16 mouse cellular contexts compared by ENCODE assay signal in genomic region chr1:164788292-164788691, GRCm38 (mm10). TPM values are rescaled to one million over a fixed set of nuclear protein-coding genes. Genes with fewer than 3 reads are reported as not detected.
DNase-seq lines count a peak whose midpoint lies in the region; ATAC-seq and TF ChIP-seq lines count a peak whose summit lies in the region.
"Had no signal": no experiment of that assay in that cellular context is flagged by ENCODE, and none has a peak within 500 bp of the region (broad histone marks: within the 10 kb centered on the region; RNA-seq: fewer than 3 reads in every experiment).

No protein-coding gene starts in this region.

- H3K9ac ChIP-seq in heart, embryonic 12.5 days, result no peak overlapping the region
- H3K9ac ChIP-seq in liver, embryonic 13.5 days, result no peak overlapping the region
- no peak overlapping the region for H3K9ac ChIP-seq in liver, embryonic 11.5 days (ENCODE audit: low read depth, low read length)
- H3K9ac ChIP-seq: embryonic facial prominence, embryonic 13.5 days; forebrain, embryonic 12.5 days; heart, embryonic 13.5 days; hindbrain, embryonic 15.5 days had no signal

- H3K79me2 ChIP-seq in myocyte (ENCODE audit: control insufficient read depth, insufficient read depth), result no peaks in the 10 kb centered on the region

- no peaks in the 10 kb centered on the region for H3K36me3 ChIP-seq in heart, embryonic 10.5 days
- H3K36me3 ChIP-seq in heart, embryonic 12.5 days, result no peaks in the 10 kb centered on the region
- no peaks in the 10 kb centered on the region for H3K36me3 ChIP-seq in liver, embryonic 13.5 days
- H3K36me3 ChIP-seq in liver, embryonic 11.5 days (ENCODE audit: control insufficient read depth, insufficient read depth, low read length), result no peaks in the 10 kb centered on the region
- no peaks in the 10 kb centered on the region for H3K36me3 ChIP-seq in myocyte (ENCODE audit: control insufficient read depth, insufficient read depth)
- H3K36me3 ChIP-seq: embryonic facial prominence, embryonic 13.5 days; forebrain, embryonic 12.5 days; heart, embryonic 13.5 days; hindbrain, embryonic 15.5 days had no signal

- no peak for TF ChIP-seq CTCF in cerebellum, adult 2 months (IDR thresholded peaks at IDR 0.05; ENCODE audit: borderline replicate concordance, insufficient read depth, low read depth, low read length)

- H3K4me1 ChIP-seq in cerebellum, adult 2 months (ENCODE audit: control insufficient read depth, insufficient read depth, low read length), result peaks cover 14% of the 10 kb centered on the region
- peaks cover 18% of the 10 kb centered on the region for H3K4me1 ChIP-seq in heart, embryonic 10.5 days
- H3K4me1 ChIP-seq in heart, embryonic 12.5 days (replicated peaks), result peaks cover 15% of the 10 kb centered on the region; the same call in 1 of the 2 replicates
- no peaks in the 10 kb centered on the region for H3K4me1 ChIP-seq in liver, embryonic 13.5 days (replicated peaks)
- H3K4me1 ChIP-seq in liver, embryonic 11.5 days (replicated peaks; ENCODE audit: control insufficient read depth, insufficient read depth, low read length), result no peaks in the 10 kb centered on the region
- H3K4me1 ChIP-seq: embryonic facial prominence, embryonic 13.5 days; forebrain, embryonic 12.5 days; hindbrain, embryonic 15.5 days had no signal

- no peak overlapping the region for H3ac ChIP-seq in myocyte (ENCODE audit: control insufficient read depth, insufficient read length)

- no peak for DNase-seq in cerebellum, adult 2 months
- no peak for DNase-seq in cerebellum, postnatal 14 days
- no peak for DNase-seq in heart, embryonic 10.5 days (ENCODE audit: low spot score)
- DNase-seq in liver, embryonic 13.5 days, result no peak
- DNase-seq in liver, embryonic 11.5 days (ENCODE audit: low spot score), result no peak
- no peak for DNase-seq in urinary bladder, postnatal 4 days (ENCODE audit: low spot score in 2 of 2)
- DNase-seq: gastrocnemius, postnatal 36 days; heart, adult 18-20 months; heart, postnatal 36 days had no signal

- no peaks in the 10 kb centered on the region for H3K27me3 ChIP-seq in cerebellum, adult 2 months (ENCODE audit: control insufficient read depth, insufficient read depth, low read length)
- H3K27me3 ChIP-seq in heart, embryonic 10.5 days (ENCODE audit: insufficient read depth, poor library complexity, severe bottlenecking), result no peaks in the 10 kb centered on the region
- no peaks in the 10 kb centered on the region for H3K27me3 ChIP-seq in heart, embryonic 12.5 days (replicated peaks)
- H3K27me3 ChIP-seq in liver, embryonic 13.5 days, result no peaks in the 10 kb centered on the region
- H3K27me3 ChIP-seq in liver, embryonic 11.5 days (replicated peaks; ENCODE audit: control insufficient read depth, insufficient read depth, low read length), result no peaks in the 10 kb centered on the region
- no peaks in the 10 kb centered on the region for H3K27me3 ChIP-seq in myocyte (ENCODE audit: control insufficient read depth, insufficient read depth, insufficient read length)
- H3K27me3 ChIP-seq: embryonic facial prominence, embryonic 13.5 days; forebrain, embryonic 12.5 days; heart, embryonic 13.5 days; hindbrain, embryonic 15.5 days had no signal

- ATAC-seq in heart, embryonic 12.5 days (ENCODE audit: insufficient number of reproducible peaks, low FRiP score), result no peak
- ATAC-seq in liver, embryonic 13.5 days (ENCODE audit: low read depth), result 0 out of 2 replicates have a peak, but pooled peaks have one; percentile 34
- no peak for ATAC-seq in liver, embryonic 11.5 days (replicated peaks; ENCODE audit: low FRiP score)

- peak overlapping the region; percentile 63; the same call in 1 of the 2 replicates for H3K27ac ChIP-seq in cerebellum, adult 2 months (ENCODE audit: insufficient read depth, low read length)
- H3K27ac ChIP-seq in heart, embryonic 10.5 days, result peak overlapping the region; percentile 13; the same call in 1 of the 2 replicates
- H3K27ac ChIP-seq in heart, embryonic 12.5 days (ENCODE audit: poor library complexity, severe bottlenecking), result no peak overlapping the region
- no peak overlapping the region for H3K27ac ChIP-seq in liver, embryonic 13.5 days
- no peak overlapping the region for H3K27ac ChIP-seq in liver, embryonic 11.5 days (ENCODE audit: low read depth, low read length)
- H3K27ac ChIP-seq: embryonic facial prominence, embryonic 13.5 days; forebrain, embryonic 12.5 days; heart, embryonic 13.5 days; hindbrain, embryonic 15.5 days had no signal

- no peak overlapping the region for H3K4me2 ChIP-seq in heart, embryonic 12.5 days
- H3K4me2 ChIP-seq in liver, embryonic 13.5 days, result no peak overlapping the region
- H3K4me2 ChIP-seq in liver, embryonic 11.5 days, result no peak overlapping the region
- peak overlapping the region; percentile 22 for H3K4me2 ChIP-seq in myocyte (ENCODE audit: low read depth)
- H3K4me2 ChIP-seq: embryonic facial prominence, embryonic 13.5 days; forebrain, embryonic 12.5 days; heart, embryonic 13.5 days; hindbrain, embryonic 15.5 days had no signal

- no peaks in the 10 kb centered on the region for H3K9me3 ChIP-seq in heart, embryonic 10.5 days
- H3K9me3 ChIP-seq in heart, embryonic 12.5 days (replicated peaks), result no peaks in the 10 kb centered on the region
- H3K9me3 ChIP-seq in liver, embryonic 13.5 days (replicated peaks), result 0 out of 2 replicates have a peak, but pooled peaks cover 3% of the 10 kb centered on the region
- H3K9me3 ChIP-seq in liver, embryonic 11.5 days (ENCODE audit: control insufficient read depth, low read length), result no peaks in the 10 kb centered on the region
- H3K9me3 ChIP-seq: embryonic facial prominence, embryonic 13.5 days; forebrain, embryonic 12.5 days; heart, embryonic 13.5 days; hindbrain, embryonic 15.5 days had no signal

- TF ChIP-seq POLR2A in cerebellum, adult 2 months (IDR thresholded peaks at IDR 0.05; ENCODE audit: borderline replicate concordance, insufficient read depth, low read length), result no peak
- TF ChIP-seq POLR2A in myocyte (IDR thresholded peaks at IDR 0.05; ENCODE audit: insufficient read length, low read depth), result no peak

- 92% methylated on average over 7 of the region's 7 CpGs for whole genome bisulfite sequencing in cerebellum, adult 2 months
- WGBS in heart, embryonic 10.5 days, result 89% methylated on average over 7 of the region's 7 CpGs
- 82% methylated on average over 7 of the region's 7 CpGs for WGBS in heart, embryonic 12.5 days
- 67% methylated on average over 7 of the region's 7 CpGs for whole genome bisulfite sequencing in liver, embryonic 13.5 days (ENCODE audit: insufficient replicate concordance)
- 84% methylated on average over 7 of the region's 7 CpGs for WGBS in liver, embryonic 11.5 days

- H3K4me3 ChIP-seq in cerebellum, adult 2 months (replicated peaks; ENCODE audit: insufficient read depth, low read depth, low read length), result no peak overlapping the region
- no peak overlapping the region for H3K4me3 ChIP-seq in heart, embryonic 10.5 days
- no peak overlapping the region for H3K4me3 ChIP-seq in heart, embryonic 12.5 days
- no peak overlapping the region for H3K4me3 ChIP-seq in liver, embryonic 13.5 days (replicated peaks)
- H3K4me3 ChIP-seq in liver, embryonic 11.5 days (ENCODE audit: low read depth, low read length), result no peak overlapping the region
- no peak overlapping the region for H3K4me3 ChIP-seq in myocyte
- H3K4me3 ChIP-seq: embryonic facial prominence, embryonic 13.5 days; forebrain, embryonic 12.5 days; heart, embryonic 13.5 days; hindbrain, embryonic 15.5 days had no signal

TF ChIP-seq in myocyte, 11 proteins besides CTCF, POLR2A, EP300 and RAD21:
- TF ChIP-seq POLR2AphosphoS2 (IDR thresholded peaks at IDR 0.05; ENCODE audit: insufficient read length, low read depth) (no peak), MAX (IDR thresholded peaks at IDR 0.05; ENCODE audit: low read depth) (no peak), MYOG (IDR thresholded peaks at IDR 0.05; ENCODE audit: control insufficient read depth in 1 of 3, insufficient read depth in 1 of 3, insufficient read length in 2 of 3, low read depth in 2 of 3) (no peak), TCF3 (IDR thresholded peaks at IDR 0.05; ENCODE audit: insufficient read length, low read depth) (no peak), CEBPB (IDR thresholded peaks at IDR 0.05; ENCODE audit: insufficient read depth, poor library complexity, severe bottlenecking) (no peak), MYOD1 (IDR thresholded peaks at IDR 0.05; ENCODE audit: control insufficient read depth in 1 of 3, insufficient read length in 2 of 3, low read depth in 2 of 3) (no peak), SRF (IDR thresholded peaks at IDR 0.05; ENCODE audit: control insufficient read depth, insufficient read length, low read depth) (no peak), TCF12 (IDR thresholded peaks at IDR 0.05; ENCODE audit: insufficient read depth, poor library complexity, severe bottlenecking) (no peak), REST (IDR thresholded peaks at IDR 0.05; ENCODE audit: insufficient read depth, insufficient read length) (no peak), USF1 (IDR thresholded peaks at IDR 0.05; ENCODE audit: low read depth) (no peak), E2F4 (IDR thresholded peaks at IDR 0.05; ENCODE audit: insufficient read depth) (no peak)

RNA-seq across cellular contexts. Expression of gene Dpt, which starts 8.2 kb away (rescaled TPM):
- 0.06 and 0.10 TPM in 2 replicates for polyA plus RNA-seq in cerebellum, adult 2 months (2012; rRNA removed)
- 0.07 TPM in 1 of 2 replicates, not detected in the other for polyA plus RNA-seq in heart, embryonic 10.5 days (2016; fragmentation: Nextera tagmentation; extraction: Ambion mirVana)
- polyA plus RNA-seq in heart, embryonic 12.5 days (2016; fragmentation: Nextera tagmentation; extraction: Ambion mirVana), result 1.7 and 2.1 TPM in 2 replicates
- 0.13 and 0.16 TPM in 2 replicates for polyA plus RNA-seq in liver, embryonic 13.5 days (2015; fragmentation: Nextera tagmentation; extraction: Ambion mirVana)
- polyA plus RNA-seq in liver, embryonic 11.5 days (2014; fragmentation: Nextera tagmentation; extraction: Ambion mirVana), result not detected in 2 replicates
- 6.3 TPM for polyA plus RNA-seq in myocyte (2012; fragmentation: generic; extraction: Trizol)
- polyA plus RNA-seq: forebrain, embryonic 12.5 days; forebrain, embryonic 16.5 days had no signal

Comparison
In these comparisons a context has a peak if more than half of its experiments do, and no peak if none do; other contexts are left out.
1. H3K27ac ChIP-seq: peak in cerebellum, adult 2 months (single experiment) and heart, embryonic 10.5 days (single experiment); none in heart, embryonic 12.5 days (single experiment), liver, embryonic 13.5 days (single experiment) and liver, embryonic 11.5 days (single experiment).